Mouse (Mus musculus) embryonic facial prominence, embryonic 11.5 days (tissue): ENCODE results near the gene Tmsb15b1. TPM values are rescaled to one million over a fixed set of nuclear protein-coding genes. Genes with fewer than 3 reads are reported as not detected.

Source experiments
- ATAC-seq: fragments of 200-750 bp; cut with Nextera tagmentation; replicated peaks from 2 replicates; pipeline ENCODE4 v1.8.0; 2017; ENCODE audit warnings: low read depth; ENCODE audit not compliant: insufficient number of reproducible peaks, low FRiP score, low TSS enrichment
- DNase-seq: peaks from one replicate; pipeline ENCODE4 v3.0.0-alpha.2; 2015; ENCODE audit warnings: low spot score
- H3K27ac ChIP-seq: fragments of 300-500 bp; sonication (generic); replicated peaks from 2 replicates; pipeline ENCODE4 v1.5.1; 2014; ENCODE audit warnings: mild to moderate bottlenecking, low read depth, low read length, control low read depth
- H3K27me3 ChIP-seq: fragments of 300-500 bp; sonication (generic); 2 replicates; pipeline ENCODE4 v1.6.1; 2014; ENCODE audit warnings: mild to moderate bottlenecking, low read length, moderate library complexity, mixed read lengths; ENCODE audit not compliant: control insufficient read depth, insufficient read depth
- H3K36me3 ChIP-seq: fragments of 300-500 bp; sonication (generic); replicated peaks from 2 replicates; pipeline ENCODE4 v1.6.1; 2014; ENCODE audit warnings: low read depth, mild to moderate bottlenecking, low read length, moderate library complexity, mixed read lengths; ENCODE audit not compliant: control insufficient read depth, insufficient read depth
- H3K4me1 ChIP-seq: fragments of 300-500 bp; sonication (generic); 2 replicates; pipeline ENCODE4 v1.6.1; 2014; ENCODE audit warnings: low read length, mixed read lengths; ENCODE audit not compliant: control insufficient read depth, insufficient read depth
- H3K4me2 ChIP-seq: fragments of 300-500 bp; sonication (generic); 2 replicates; pipeline ENCODE4 v1.6.1; 2014; ENCODE audit warnings: low read depth, mild to moderate bottlenecking, control low read depth, low read length, moderate library complexity
- H3K4me3 ChIP-seq: fragments of 300-500 bp; sonication (generic); 2 replicates; pipeline ENCODE4 v1.5.1; 2014; ENCODE audit warnings: low read depth, low read length, control low read depth
- H3K9ac ChIP-seq: fragments of 300-500 bp; sonication (generic); replicated peaks from 2 replicates; pipeline ENCODE4 v1.6.1; 2014; ENCODE audit warnings: mild to moderate bottlenecking, control low read depth, low read length
- H3K9me3 ChIP-seq: fragments of 300-500 bp; sonication (generic); replicated peaks from 2 replicates; pipeline ENCODE4 v1.6.1; 2016; ENCODE audit warnings: mild to moderate bottlenecking, low read length, inconsistent platforms, mixed read lengths; ENCODE audit not compliant: control insufficient read depth
- WGBS: fragments of 180-500 bp; shearing (Covaris S2); extraction: QIAGEN DNeasy Blood & Tissue Kit; methylation state at CpG from one replicate; pipeline ENCODE4 v1.1.7; 2014; 5-methylcytosine and 5-hydroxymethylcytosine counted together
- polyA plus RNA-seq: library from polyadenylated mRNA; unstranded; fragments of >200 nt; fragmentation: Nextera tagmentation; extraction: Ambion mirVana; gene quantifications from 2 replicates; pipeline ENCODE4 v1.2.1, GENCODE M21; 2014

Tmsb15b1 gene
- polyA plus RNA-seq, 1 experiment from 2014 or later = 35.8 TPM

DNA sequence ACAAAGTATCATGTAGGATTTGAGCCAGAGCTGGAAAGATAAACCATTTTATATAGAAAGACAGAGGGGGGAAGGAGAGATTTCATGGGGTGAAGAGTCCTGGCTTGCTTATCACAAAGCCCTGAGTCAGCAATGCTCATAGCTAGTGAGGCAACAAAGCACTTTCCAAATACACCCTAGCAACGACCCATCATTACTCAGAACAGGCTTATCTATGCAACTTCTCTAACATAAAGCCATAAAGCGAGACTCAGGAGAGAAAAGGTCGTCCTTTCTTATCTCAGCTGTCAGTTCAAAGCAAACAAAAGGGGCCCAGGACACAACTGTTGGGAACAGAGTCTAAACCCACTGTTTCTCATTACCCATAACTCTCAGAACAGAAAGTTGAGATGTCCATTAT lies 38.7 kb downstream of the Tmsb15b1 start:
- Histone ChIP-seq H3K4me2 (no peak overlapping the region), H3K4me3 (no peak overlapping the region), H3K9ac (no peak overlapping the region), H3K36me3 (no peaks in the 10 kb centered on the region), H3K4me1 (no peaks in the 10 kb centered on the region), H3K27ac (no peak overlapping the region), H3K27me3 (no peaks in the 10 kb centered on the region), H3K9me3 (no peaks in the 10 kb centered on the region)
- DNase-seq = no peak
- no peak for ATAC-seq
- 51% methylated on average over 3 of the region's 3 CpGs for WGBS

DNA sequence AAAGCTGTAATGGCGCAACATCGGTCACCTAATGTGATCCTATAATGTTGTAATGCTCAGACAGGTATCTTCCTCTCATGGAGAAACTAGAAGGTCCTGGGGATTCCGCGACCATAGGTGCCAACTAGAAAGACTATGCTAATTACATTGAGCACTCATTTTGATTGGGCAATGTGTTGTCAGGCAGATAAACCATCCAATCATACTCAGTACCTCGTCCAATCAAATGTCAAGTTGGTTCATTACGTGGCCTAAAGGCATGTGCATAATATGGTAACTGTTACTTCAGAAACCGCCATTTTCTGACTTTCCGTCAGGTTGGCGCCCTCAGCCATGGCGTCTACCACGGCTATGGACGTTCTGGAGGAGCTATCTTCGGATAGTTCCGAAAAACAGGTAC lies 49.6 kb downstream of the Tmsb15b1 start, which contains the start of gene H2bfm:
H2bfm (plus strand) TSS at position 295 of the 400 bp plus-strand sequence.
- Histone ChIP-seq H3K9me3 (no peaks in the 10 kb centered on the region), H3K27ac (no peak within 1 kb of the TSS), H3K4me1 (no peaks in the 10 kb centered on the region), H3K9ac (no peak within 1 kb of the TSS), H3K27me3 (no peaks in the 10 kb centered on the region), H3K4me3 (no peak within 1 kb of the TSS), H3K36me3 (no peaks in the 10 kb centered on the region), H3K4me2 (no peak within 1 kb of the TSS)
- no peak for DNase-seq
- no peak for ATAC-seq
- 88% methylated on average over 14 of the region's 14 CpGs for WGBS

DNA sequence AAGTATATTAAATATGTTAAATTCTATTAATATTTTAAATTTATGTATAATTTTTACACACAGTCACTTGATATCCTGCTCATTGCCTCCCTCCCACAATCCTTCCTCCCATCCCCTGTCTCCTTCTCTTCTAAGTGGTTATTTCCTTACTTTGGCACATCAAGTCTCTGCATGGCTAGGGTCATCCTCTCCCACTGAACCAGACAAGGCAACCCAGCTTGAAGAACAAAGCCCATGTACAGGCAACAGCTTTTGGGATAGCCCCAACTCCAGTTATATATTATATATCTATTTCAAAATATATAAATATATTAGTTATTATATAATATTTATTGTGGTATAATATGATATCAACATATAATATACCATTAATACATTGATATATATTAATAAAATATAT lies 50.8 kb downstream of the Tmsb15b1 start:
- no peak overlapping the region for H3K9ac ChIP-seq
- no peaks in the 10 kb centered on the region for H3K9me3 ChIP-seq
- no peaks in the 10 kb centered on the region for H3K4me1 ChIP-seq
- no peaks in the 10 kb centered on the region for H3K36me3 ChIP-seq
- no peak overlapping the region for H3K4me2 ChIP-seq
- DNase-seq (peak; percentile 2), ATAC-seq (no peak)
- H3K27me3 ChIP-seq = no peaks in the 10 kb centered on the region
- no peak overlapping the region for H3K4me3 ChIP-seq
- H3K27ac ChIP-seq = no peak overlapping the region

Other genes starting within 250 kb of the Tmsb15b1 start
- 688 and 708 TPM in 2 replicates for gene Morf4l2, start 233.2 kb downstream of the Tmsb15b1 start, polyA plus RNA-seq
- 0.14 TPM in 1 of 2 replicates, not detected in the other for gene Glra4, start 196.7 kb downstream of the Tmsb15b1 start, polyA plus RNA-seq
- 15.8 and 16.0 TPM in 2 replicates for gene Plp1, start 154.2 kb downstream of the Tmsb15b1 start, polyA plus RNA-seq
- gene Rab9b, start 108.1 kb downstream of the Tmsb15b1 start, polyA plus RNA-seq = 0.77 and 1.6 TPM in 2 replicates
- gene H2bfm, start 49.5 kb downstream of the Tmsb15b1 start, polyA plus RNA-seq = not detected in 2 replicates
- 92.4 and 92.5 TPM in 2 replicates for gene Tmsb15b2, start 1.4 kb downstream of the Tmsb15b1 start, polyA plus RNA-seq
- 11.8 and 12.9 TPM in 2 replicates for gene Tmsb15l, start within 50 bp of the Tmsb15b1 start, polyA plus RNA-seq
- gene Zcchc18, start 16.3 kb upstream of the Tmsb15b1 start, polyA plus RNA-seq = 59.5 and 61.3 TPM in 2 replicates
- gene Slc25a53, start 61.4 kb upstream of the Tmsb15b1 start, polyA plus RNA-seq = 13.4 TPM in 2 replicates
- gene Fam199x, start 72.7 kb upstream of the Tmsb15b1 start, polyA plus RNA-seq = 14.7 and 16.6 TPM in 2 replicates
- gene Esx1, start 145.2 kb upstream of the Tmsb15b1 start, polyA plus RNA-seq = not detected in 2 replicates